Mouse (Mus musculus): ENCODE data around the gene Atp6v0c. TPM values are rescaled to one million over a fixed set of nuclear protein-coding genes. Genes with fewer than 3 reads are reported as not detected.

Atp6v0c gene
- total and polyA plus RNA-seq, 3 experiments, result 65.5 to 285 (median 189) TPM

GRCm38 (mm10) chr17:24203068-24203467 is 33.6 kb upstream of the Atp6v0c start:
- TF ChIP-seq TAL1 (conservative IDR thresholded peaks at IDR 0.05; ENCODE audit: low read depth, low read length) (peak; percentile 83), CTCF (IDR thresholded peaks at IDR 0.05; ENCODE audit: low read depth, low read length) (no peak)
- H3K36me3 ChIP-seq (replicated peaks), result peaks cover 64% of the 10 kb centered on the region
- H3K4me3 ChIP-seq (ENCODE audit: low read depth, low read length), result peak overlapping the region; percentile 67
- DNase-seq (ENCODE audit: low spot score) (peak; percentile 81), ATAC-seq (ENCODE audit: extremely low read depth, insufficient number of reproducible peaks, low FRiP score, poor library complexity, severe bottlenecking) (peak; percentile 65)
- H3K9me3 ChIP-seq (replicated peaks), result no peaks in the 10 kb centered on the region
- no peaks in the 10 kb centered on the region for H3K27me3 ChIP-seq (ENCODE audit: insufficient read depth, low read length)
- peaks cover 94% of the 10 kb centered on the region for H3K4me1 ChIP-seq (ENCODE audit: insufficient read depth, low read depth, low read length)

GRCm38 (mm10) chr17:24201092-24201491 is 31.6 kb upstream of the Atp6v0c start:
- Histone ChIP-seq H3K4me1 (ENCODE audit: insufficient read depth, low read depth, low read length) (peaks cover 94% of the 10 kb centered on the region), H3K36me3 (replicated peaks) (peaks cover 73% of the 10 kb centered on the region), H3K4me3 (ENCODE audit: low read depth, low read length) (peak overlapping the region; percentile 67; the same call in 1 of the 2 replicates), H3K9me3 (replicated peaks) (no peaks in the 10 kb centered on the region), H3K27me3 (ENCODE audit: insufficient read depth, low read length) (no peaks in the 10 kb centered on the region)
- ATAC-seq (ENCODE audit: extremely low read depth, insufficient number of reproducible peaks, low FRiP score, poor library complexity, severe bottlenecking), result no peak
- TF ChIP-seq GATA1 (IDR thresholded peaks at IDR 0.05; ENCODE audit: borderline replicate concordance, low read length), result no peak
- no peak for TF ChIP-seq POLR2AphosphoS5 (IDR thresholded peaks at IDR 0.05; ENCODE audit: insufficient replicate concordance, low read depth, low read length)
- no peak for TF ChIP-seq GATA2 (IDR thresholded peaks at IDR 0.05; ENCODE audit: borderline replicate concordance, low read depth, low read length)
- no peak for TF ChIP-seq TAL1 (conservative IDR thresholded peaks at IDR 0.05; ENCODE audit: low read depth, low read length)
- no peak for DNase-seq (ENCODE audit: low spot score)

DNA sequence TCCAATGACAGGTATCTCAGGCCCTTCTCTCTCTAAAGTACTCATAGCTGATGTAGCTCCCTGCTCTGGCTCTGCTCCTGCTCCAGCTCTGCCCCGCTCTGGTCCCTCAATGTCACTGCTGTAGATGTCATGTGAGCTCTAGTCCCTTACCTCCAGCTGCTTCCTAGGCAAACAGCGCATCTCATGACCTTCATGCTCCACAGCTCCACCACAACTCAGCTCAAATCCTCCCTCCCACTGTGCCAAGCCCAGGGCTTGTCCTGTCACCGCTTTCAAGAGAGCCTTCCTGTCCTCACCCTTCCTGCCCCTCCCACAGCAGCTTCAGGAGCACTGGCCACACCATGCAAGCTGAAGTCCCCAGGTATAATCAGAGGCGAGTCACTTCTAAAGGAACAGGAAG is 30.2 kb upstream of the Atp6v0c start:
- no peaks in the 10 kb centered on the region for H3K9me3 ChIP-seq (replicated peaks)
- H3K27me3 ChIP-seq (ENCODE audit: insufficient read depth, low read length), result no peaks in the 10 kb centered on the region
- peak overlapping the region; percentile 60; the same call in 1 of the 2 replicates for H3K4me3 ChIP-seq (ENCODE audit: low read depth, low read length)
- peaks cover 85% of the 10 kb centered on the region for H3K36me3 ChIP-seq (replicated peaks)
- ATAC-seq (ENCODE audit: extremely low read depth, insufficient number of reproducible peaks, low FRiP score, poor library complexity, severe bottlenecking), result no peak
- peaks cover 97% of the 10 kb centered on the region for H3K4me1 ChIP-seq (ENCODE audit: insufficient read depth, low read depth, low read length)
- no peak for DNase-seq (ENCODE audit: low spot score)
- no peak for TF ChIP-seq GATA2 (IDR thresholded peaks at IDR 0.05; ENCODE audit: borderline replicate concordance, low read depth, low read length)
- TF ChIP-seq POLR2AphosphoS5 (IDR thresholded peaks at IDR 0.05; ENCODE audit: insufficient replicate concordance, low read depth, low read length), result no peak
- no peak for TF ChIP-seq GATA1 (IDR thresholded peaks at IDR 0.05; ENCODE audit: borderline replicate concordance, low read length)
- no peak for TF ChIP-seq CTCF (IDR thresholded peaks at IDR 0.05; ENCODE audit: low read depth, low read length)
- TF ChIP-seq TAL1 (conservative IDR thresholded peaks at IDR 0.05; ENCODE audit: low read depth, low read length), result no peak

GRCm38 (mm10) chr17:24199252-24199651 is 29.8 kb upstream of the Atp6v0c start:
- ATAC-seq (ENCODE audit: extremely low read depth, insufficient number of reproducible peaks, low FRiP score, poor library complexity, severe bottlenecking) (no peak), DNase-seq (ENCODE audit: low spot score) (no peak)
- peaks cover 86% of the 10 kb centered on the region for H3K36me3 ChIP-seq (replicated peaks)
- H3K4me3 ChIP-seq (ENCODE audit: low read depth, low read length), result peak overlapping the region; percentile 62; the same call in 1 of the 2 replicates
- no peaks in the 10 kb centered on the region for H3K27me3 ChIP-seq (ENCODE audit: insufficient read depth, low read length)
- peaks cover 97% of the 10 kb centered on the region for H3K4me1 ChIP-seq (ENCODE audit: insufficient read depth, low read depth, low read length)
- no peaks in the 10 kb centered on the region for H3K9me3 ChIP-seq (replicated peaks)
- TF ChIP-seq TAL1 (conservative IDR thresholded peaks at IDR 0.05; ENCODE audit: low read depth, low read length), result peak; percentile 54
- no peak for TF ChIP-seq CTCF (IDR thresholded peaks at IDR 0.05; ENCODE audit: low read depth, low read length)

DNA sequence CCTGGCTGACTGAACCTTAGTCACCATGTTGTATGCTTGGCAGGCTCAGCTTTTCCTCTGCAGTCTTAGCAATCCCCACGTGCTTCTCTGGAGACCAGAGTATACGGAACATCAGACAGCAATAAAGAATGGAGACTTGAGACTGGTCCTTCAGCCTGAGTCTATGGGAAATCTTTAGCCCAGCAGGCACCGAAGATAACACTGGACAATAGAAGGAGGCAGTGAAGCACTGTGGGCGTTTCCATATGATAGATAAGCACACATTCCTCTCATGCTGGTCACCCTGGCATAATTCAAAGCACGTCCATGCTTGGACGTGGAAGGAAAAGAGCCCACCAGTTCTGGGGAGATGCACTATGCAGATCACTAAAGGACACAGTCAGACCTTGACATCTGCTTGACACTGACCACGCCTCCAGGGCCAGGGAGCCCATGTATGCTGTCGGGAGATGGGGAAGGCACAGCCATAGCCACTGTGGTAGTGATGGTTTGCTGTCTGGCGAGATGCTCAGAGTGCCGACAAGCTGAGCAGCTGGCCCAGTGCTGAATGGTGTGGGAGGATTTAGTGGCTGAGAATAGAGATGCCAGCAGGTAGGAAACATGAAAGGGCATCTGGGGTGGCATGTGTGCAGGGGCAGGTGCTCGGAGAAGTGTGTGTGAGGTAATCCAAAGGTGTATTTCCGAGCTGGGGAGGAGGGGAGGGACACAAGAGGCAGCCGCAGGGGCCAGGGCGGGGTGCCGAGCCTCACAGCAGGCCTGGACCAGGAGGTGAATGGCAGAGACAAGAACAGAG is 27.7 kb upstream of the Atp6v0c start:
- H3K9me3 ChIP-seq (replicated peaks), result no peaks in the 10 kb centered on the region
- H3K4me3 ChIP-seq (ENCODE audit: low read depth, low read length), result peak overlapping the region; percentile 63
- no peak for DNase-seq (ENCODE audit: low spot score)
- no peak for TF ChIP-seq GATA1 (IDR thresholded peaks at IDR 0.05; ENCODE audit: borderline replicate concordance, low read length)
- H3K36me3 ChIP-seq (replicated peaks), result peaks cover 99% of the 10 kb centered on the region
- H3K4me1 ChIP-seq (ENCODE audit: insufficient read depth, low read depth, low read length), result peaks cover 99% of the 10 kb centered on the region
- H3K27me3 ChIP-seq (ENCODE audit: insufficient read depth, low read length), result no peaks in the 10 kb centered on the region
- ATAC-seq (ENCODE audit: extremely low read depth, insufficient number of reproducible peaks, low FRiP score, poor library complexity, severe bottlenecking), result peak; percentile 59

- H3K27me3 ChIP-seq (ENCODE audit: insufficient read depth, low read length), result no peaks in the 10 kb centered on the region
- TF ChIP-seq GATA1 (IDR thresholded peaks at IDR 0.05; ENCODE audit: borderline replicate concordance, low read length), result no peak
- TF ChIP-seq POLR2AphosphoS5 (IDR thresholded peaks at IDR 0.05; ENCODE audit: insufficient replicate concordance, low read depth, low read length), result no peak
- no peak for TF ChIP-seq TAL1 (conservative IDR thresholded peaks at IDR 0.05; ENCODE audit: low read depth, low read length)
- TF ChIP-seq GATA2 (IDR thresholded peaks at IDR 0.05; ENCODE audit: borderline replicate concordance, low read depth, low read length), result no peak
- no peak for TF ChIP-seq CTCF (IDR thresholded peaks at IDR 0.05; ENCODE audit: low read depth, low read length)
- no peak overlapping the region; the same call in 1 of the 2 replicates for H3K4me3 ChIP-seq (ENCODE audit: low read depth, low read length)
- DNase-seq (ENCODE audit: low spot score) (no peak), ATAC-seq (ENCODE audit: extremely low read depth, insufficient number of reproducible peaks, low FRiP score, poor library complexity, severe bottlenecking) (no peak)
- H3K36me3 ChIP-seq (replicated peaks), result peaks cover 95% of the 10 kb centered on the region
- H3K4me1 ChIP-seq (ENCODE audit: insufficient read depth, low read depth, low read length), result peaks cover 95% of the 10 kb centered on the region
- no peaks in the 10 kb centered on the region for H3K9me3 ChIP-seq (replicated peaks)
Observed at GRCm38 (mm10) chr17:24195349-24195748, 25.8 kb upstream of the Atp6v0c start.

DNA sequence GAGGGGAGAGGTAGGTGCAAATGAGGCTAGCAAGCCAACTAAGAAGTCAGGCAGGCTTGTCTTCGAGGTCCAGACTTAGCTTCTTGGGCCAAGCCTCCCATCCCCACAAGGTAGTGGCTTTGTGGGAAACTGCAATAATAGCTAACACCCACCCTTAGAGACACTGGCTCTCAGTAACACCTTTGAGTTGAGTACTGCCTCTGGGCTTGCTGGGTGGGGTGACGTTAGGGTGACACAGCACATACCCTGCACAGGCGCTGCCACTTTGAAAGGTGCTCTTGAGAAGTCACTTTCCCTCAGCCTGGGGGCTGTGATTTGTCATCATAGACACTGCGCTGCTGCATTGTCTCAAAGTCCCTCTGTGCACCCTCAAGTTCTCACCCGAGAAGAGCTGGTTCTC is 24.3 kb upstream of the Atp6v0c start:
- no peak for DNase-seq (ENCODE audit: low spot score)
- H3K4me1 ChIP-seq (ENCODE audit: insufficient read depth, low read depth, low read length), result peaks cover 84% of the 10 kb centered on the region

More for the DNA sequence above, 24.3 kb upstream of the Atp6v0c start:
- Histone ChIP-seq H3K27me3 (ENCODE audit: insufficient read depth, low read length) (no peaks in the 10 kb centered on the region), H3K4me3 (ENCODE audit: low read depth, low read length) (peak overlapping the region; percentile 30; the same call in 1 of the 2 replicates), H3K36me3 (replicated peaks) (peaks cover 92% of the 10 kb centered on the region), H3K9me3 (replicated peaks) (no peaks in the 10 kb centered on the region)
- ATAC-seq (ENCODE audit: extremely low read depth, insufficient number of reproducible peaks, low FRiP score, poor library complexity, severe bottlenecking), result no peak
- TF ChIP-seq GATA2 (IDR thresholded peaks at IDR 0.05; ENCODE audit: borderline replicate concordance, low read depth, low read length) (no peak), POLR2AphosphoS5 (IDR thresholded peaks at IDR 0.05; ENCODE audit: insufficient replicate concordance, low read depth, low read length) (no peak), GATA1 (IDR thresholded peaks at IDR 0.05; ENCODE audit: borderline replicate concordance, low read length) (no peak), CTCF (IDR thresholded peaks at IDR 0.05; ENCODE audit: low read depth, low read length) (no peak), TAL1 (conservative IDR thresholded peaks at IDR 0.05; ENCODE audit: low read depth, low read length) (no peak)

Measured in G1E (cell line).